In genomic region chr2:159039916-159040315, GRCm38 (mm10) we compare ENCODE assay signal across 15 mouse cellular contexts.
"Had no signal": no experiment of that assay in that cellular context is flagged by ENCODE, and none has a peak within 500 bp of the region (broad histone marks: within the 10 kb centered on the region; RNA-seq: fewer than 3 reads in every experiment).

No protein-coding gene starts in this region.

- DNase-seq: kidney, postnatal 10 days; kidney, postnatal 36 days; layer of hippocampus, postnatal 36 days; liver, embryonic 13.5 days; lung, adult 2 months; lung, postnatal 14 days; lung, postnatal 4 days; midbrain, embryonic 14.5 days; right cerebral cortex, postnatal 25 days; spleen, adult 18-20 months; thymus, postnatal 36 days had no signal

- H3K27me3 ChIP-seq: kidney, embryonic 15.5 days; liver, embryonic 13.5 days; stomach, embryonic 15.5 days had no signal

- H3K9me3 ChIP-seq: kidney, embryonic 15.5 days; liver, embryonic 13.5 days; stomach, embryonic 15.5 days had no signal

- H3K4me1 ChIP-seq: kidney, embryonic 15.5 days; liver, embryonic 13.5 days; stomach, embryonic 15.5 days had no signal

- H3K9ac ChIP-seq: kidney, embryonic 15.5 days; liver, embryonic 13.5 days; stomach, embryonic 15.5 days had no signal

- H3K36me3 ChIP-seq: kidney, embryonic 15.5 days; liver, embryonic 13.5 days; stomach, embryonic 15.5 days had no signal

- H3K4me2 ChIP-seq: kidney, embryonic 15.5 days; liver, embryonic 13.5 days; midbrain, embryonic 11.5 days; stomach, embryonic 15.5 days had no signal

- H3K27ac ChIP-seq: kidney, embryonic 15.5 days; left cerebral cortex, adult 2 months; liver, embryonic 13.5 days; stomach, embryonic 15.5 days had no signal

- H3K4me3 ChIP-seq: kidney, embryonic 15.5 days; left cerebral cortex, adult 2 months; liver, embryonic 13.5 days; stomach, embryonic 15.5 days had no signal
